Mouse (Mus musculus) v-Abl transformed pro-B cells (cell line): ENCODE data around the gene Asic4.

Source experiments
- in situ Hi-C, 2 experiments: fragments of 400-800 bp; cut with MboI; formaldehyde crosslinking; loops; one replicate each; pipeline ENCODE4 v1.15.1; 2025; ENCODE audit not compliant: unreplicated experiment in 2 of 2

Gene Asic4

DNA sequence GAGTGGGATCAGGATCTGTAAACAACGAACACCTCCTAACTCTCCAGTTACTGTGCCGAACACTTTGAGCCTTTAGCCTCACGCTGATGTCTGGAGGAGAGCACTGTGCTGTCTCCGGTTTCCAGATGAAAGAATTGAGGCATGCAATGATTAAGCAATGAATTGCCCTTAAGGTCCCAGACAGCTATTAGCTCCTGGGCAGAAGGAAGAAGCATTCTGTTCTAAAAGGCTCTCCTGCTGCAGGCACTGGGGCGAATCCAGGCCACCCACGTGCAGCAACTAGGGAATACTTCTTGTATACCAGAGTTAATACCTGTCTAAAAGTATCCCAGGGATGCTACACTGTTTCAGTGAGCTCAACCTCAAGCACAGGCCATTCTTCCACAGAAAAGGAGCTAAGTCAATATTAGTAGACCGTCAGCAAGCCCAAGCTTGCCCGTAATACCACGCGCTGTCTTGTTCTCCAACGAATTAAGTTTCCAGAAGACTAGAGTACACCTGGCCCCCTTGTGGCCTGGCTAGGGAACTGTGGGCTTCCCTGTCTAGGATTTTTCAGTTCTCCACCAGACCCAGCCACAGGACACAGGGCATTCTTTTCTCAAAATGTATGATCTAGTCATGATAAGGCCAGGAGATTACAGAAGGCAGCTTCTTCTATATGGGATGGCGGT lies 44.8 kb downstream of the Asic4 start:
- in situ Hi-C loops: no loop called here

DNA sequence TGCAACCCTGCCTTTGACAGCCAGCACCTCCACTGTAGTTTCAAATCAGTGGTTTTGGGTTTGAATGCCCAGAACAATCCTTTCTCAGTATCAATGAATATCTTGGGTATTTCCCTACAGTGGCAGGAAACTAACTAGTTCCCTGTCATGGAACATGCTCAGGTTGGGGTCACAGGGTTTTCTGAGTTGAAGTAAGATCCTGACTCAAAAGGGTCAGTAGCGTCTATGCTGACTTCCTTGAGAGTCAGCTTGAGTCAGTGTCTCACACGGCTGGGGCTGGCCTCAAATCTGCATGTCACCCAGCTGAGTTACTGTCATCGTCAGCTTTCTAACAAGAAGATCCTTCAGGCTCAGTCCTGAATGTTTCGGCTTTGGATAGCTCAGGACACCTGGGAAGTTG lies 48.7 kb downstream of the Asic4 start:
- in situ Hi-C loops: no loop called here

DNA sequence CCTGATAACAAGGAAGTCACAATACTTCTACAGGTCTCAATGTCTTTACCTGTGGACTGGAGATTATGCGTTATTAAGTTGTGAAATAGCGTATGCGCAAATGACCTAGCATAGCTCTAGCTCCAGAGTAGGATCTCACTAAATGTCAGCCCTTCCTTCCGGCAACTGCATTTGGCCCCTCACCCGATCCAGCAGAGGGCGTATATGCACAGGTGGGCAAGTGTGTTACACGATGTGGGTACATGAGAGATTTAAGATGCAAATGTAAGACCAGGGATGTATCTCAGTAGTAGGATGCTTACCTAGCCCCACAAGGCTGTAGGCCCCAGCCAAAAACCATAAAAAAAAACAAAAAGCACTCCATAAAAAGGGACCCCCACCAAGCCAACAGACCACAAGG lies 49.2 kb downstream of the Asic4 start:
- in situ Hi-C loops: no loop called here

DNA sequence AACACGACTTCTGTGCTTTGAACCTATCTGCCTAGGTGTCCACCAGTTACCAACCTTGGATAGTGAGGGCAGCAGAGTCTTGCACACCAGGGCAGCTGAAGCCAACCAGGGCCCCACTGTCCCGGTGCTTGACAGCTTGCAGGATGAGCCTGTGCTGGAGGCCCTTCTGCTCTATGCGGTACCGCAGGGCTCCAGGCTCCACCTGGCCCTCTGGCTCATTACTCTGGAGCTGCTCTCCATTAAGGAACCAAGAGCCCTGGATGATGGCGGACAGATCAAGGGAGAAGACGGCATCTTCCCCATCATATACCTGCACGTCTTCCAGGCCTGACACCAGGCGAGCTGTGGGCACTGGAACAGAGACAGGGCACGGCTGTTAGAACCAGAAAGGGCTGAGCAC lies 51.7 kb downstream of the Asic4 start:
- in situ Hi-C loops: no loop called here

DNA sequence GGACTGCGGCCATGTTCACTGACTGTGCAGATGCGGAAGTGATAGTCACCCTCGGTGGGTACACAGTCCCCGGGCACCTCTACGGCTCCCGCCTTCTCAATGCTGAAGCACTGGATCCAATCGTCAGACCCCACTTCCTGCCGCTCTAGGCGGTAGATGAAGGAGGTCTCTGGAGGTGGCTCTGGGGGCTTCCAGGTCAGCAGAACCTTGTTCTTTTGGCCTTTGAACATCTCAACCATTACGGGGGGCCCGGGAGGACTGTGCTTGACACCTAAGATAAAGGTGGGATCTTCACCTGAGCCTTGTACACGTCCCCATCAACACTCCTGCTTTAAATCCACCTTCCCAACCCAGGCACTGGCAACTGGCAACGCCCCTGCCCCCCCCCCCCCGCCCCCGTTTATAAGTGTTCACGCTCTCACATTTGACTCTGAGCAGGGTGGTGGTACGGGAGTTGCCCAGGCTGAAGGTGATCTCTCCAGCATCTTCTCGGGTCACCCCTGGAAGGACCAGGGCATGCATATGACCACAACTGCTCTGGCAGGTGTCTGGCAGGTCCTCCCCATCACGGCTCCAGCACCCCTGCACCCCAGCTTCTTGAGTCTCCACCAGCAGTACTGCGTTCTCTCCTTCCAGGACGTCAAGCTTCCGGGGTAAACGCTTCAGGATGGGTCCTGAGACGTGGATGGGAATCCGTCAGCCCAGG lies 52.9 kb downstream of the Asic4 start:
- in situ Hi-C loops: no loop called here

DNA sequence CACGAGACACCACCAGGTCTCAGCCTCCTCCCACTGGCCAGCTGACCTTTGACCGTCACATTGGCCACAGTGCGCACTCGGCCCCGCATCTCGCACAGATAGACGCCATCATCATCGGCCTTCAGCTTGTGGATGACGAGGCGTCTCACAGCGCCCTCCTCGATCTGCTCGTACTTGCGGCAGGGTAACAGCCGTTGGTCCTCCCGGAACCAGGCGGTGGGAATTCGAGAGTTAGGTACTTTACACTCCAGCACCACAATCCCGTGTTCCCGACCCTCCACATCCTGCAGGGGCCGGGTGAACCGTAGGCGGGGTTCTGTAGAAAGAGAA lies 53.4 kb downstream of the Asic4 start:
- in situ Hi-C loops: no loop called here

DNA sequence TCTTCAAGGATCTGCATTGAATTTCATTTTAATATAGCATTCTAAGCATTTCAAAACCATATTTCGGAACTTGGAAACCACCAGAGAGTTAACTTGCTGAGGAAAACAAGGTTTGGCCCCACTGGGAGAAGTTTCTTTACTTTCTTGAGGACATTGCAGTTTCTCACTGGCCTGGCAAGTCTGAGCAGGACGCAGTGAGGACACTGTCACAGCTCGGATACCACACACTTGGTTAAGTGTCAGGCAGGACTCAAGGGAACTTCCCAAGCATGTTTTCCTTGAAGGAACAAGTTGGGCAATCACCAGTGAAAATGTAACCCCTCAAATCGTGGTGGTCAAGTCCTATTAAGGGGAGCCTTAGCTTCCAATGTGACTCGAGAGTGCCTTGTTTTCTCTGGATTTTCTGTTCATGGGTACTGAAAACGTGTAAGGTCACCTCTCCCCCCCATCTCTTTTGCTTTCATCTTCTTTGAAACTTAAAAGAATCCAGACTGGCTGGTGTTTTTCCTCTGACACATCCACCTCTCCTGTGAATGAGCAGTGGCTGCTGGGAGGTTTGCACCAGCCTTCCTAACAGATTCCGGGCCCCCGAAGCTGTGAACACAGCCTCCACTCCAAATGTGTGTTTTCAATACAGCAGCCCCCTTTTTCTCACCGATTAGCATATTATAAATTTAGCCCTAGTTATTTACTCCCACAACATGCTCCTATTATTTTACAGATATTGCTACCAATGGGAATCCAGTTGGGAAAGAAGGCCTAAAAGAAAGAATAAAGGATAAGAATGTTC lies 54.2 kb downstream of the Asic4 start:
- in situ Hi-C loops: no loop called here

DNA sequence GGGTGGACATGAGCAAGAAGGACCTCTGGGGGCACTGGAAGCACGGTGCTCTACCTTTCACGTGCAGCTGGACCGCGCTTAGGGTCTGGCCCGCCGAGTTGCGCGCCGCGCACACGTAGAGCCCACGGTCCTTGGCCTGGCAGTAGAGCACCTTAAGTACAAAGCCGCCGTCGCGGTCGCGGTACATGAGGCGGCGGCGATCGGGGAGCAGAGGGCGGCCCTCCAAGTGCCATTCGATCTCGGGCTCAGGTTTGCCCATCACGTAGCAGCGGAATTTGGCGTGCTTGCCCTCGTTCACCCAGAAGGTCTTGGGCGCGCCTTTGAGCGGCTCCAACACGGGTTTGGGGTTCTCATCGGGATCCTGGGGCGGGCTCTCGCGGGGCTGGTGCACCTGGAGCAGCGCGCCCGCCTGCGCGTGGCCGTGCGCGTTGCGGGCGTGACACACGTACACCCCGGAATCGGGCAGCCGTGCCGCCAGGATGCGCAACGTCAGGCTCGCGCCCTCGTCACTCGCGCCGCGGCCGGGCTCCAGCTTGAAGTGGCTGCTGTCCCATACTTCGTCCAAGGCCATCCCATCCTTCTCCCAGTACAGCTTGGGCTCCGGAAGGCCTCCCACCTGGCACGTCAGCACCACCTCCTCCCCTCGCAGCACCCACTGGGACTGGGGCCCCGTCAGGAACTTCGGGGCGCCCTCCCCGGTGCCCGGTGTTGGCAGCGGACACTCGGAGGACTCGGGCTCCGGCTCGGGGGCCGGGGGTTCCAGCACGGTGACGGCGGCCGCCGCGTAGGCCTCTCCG lies 55.1 kb downstream of the Asic4 start:
- in situ Hi-C loops: no loop called here

DNA sequence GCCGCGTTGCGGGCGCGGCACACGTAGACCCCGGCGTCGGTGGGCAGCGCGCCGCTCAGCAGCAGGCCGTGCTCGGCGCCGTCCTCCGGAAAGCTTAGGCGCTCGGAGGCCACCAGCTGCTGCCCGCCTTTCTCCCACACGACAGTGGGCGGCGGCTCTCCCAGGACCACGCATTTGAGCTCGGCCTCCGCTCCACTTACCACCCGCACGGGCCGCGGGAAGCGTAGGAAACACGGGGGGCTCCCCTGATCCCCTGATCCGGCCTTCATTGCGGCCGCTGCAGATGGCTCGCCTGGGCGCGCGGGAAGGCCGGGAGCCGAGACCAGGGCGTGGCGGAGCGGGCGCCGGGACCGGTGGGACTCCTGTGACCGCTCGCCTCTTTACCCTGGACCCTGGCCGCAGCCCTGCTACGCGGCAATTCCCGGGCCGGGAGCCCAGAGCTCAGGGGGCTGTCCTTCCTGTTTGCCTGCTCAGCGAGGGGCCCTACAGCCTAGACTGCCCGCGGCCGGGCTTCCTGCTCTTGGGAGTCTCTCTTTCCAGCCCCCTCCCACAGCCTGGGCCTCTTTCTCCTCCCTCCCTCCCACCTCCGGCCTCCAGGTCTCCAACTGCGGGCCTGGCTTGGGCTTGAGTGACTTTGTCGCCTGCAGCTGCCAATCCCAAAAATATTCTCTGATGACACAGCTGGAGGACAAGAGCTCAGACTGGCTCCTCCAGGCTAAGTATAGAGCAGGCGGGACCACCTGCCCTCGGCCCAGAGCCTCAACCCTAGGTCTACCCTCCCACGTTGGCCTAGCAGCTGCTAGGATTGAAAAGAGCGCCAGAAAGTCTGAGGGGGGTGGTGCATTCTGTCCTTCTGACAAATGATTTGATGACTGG lies 56.0 kb downstream of the Asic4 start, which contains the start of gene Obsl1:
Gene Obsl1 (minus strand): TSS at position 497 of the 876 bp plus-strand sequence.
- in situ Hi-C loops: no loop called here

DNA sequence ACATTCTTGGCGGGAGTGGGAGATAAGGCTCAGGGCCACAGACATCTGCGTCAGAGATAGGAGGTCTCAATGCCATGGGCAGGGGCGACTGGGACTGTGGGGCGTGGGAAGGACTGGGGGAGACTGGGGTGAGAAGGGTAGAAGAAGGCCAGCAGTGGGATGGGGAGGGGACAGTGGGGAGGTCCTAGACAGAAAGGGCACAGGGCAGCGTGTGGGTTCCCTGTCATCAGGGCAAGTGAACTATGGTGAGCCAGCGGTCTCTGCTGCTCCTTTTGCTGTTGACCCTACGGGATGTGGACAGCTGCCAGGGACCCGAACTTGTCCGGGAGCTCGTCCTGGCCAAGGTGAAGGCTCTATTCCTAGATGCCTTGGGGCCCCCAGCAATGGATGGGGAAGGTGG lies 56.8 kb downstream of the Asic4 start, which contains the start of gene Inha:
Gene Inha (plus strand): TSS at position 72 of the 400 bp plus-strand sequence.
- in situ Hi-C loops: no loop called here

DNA sequence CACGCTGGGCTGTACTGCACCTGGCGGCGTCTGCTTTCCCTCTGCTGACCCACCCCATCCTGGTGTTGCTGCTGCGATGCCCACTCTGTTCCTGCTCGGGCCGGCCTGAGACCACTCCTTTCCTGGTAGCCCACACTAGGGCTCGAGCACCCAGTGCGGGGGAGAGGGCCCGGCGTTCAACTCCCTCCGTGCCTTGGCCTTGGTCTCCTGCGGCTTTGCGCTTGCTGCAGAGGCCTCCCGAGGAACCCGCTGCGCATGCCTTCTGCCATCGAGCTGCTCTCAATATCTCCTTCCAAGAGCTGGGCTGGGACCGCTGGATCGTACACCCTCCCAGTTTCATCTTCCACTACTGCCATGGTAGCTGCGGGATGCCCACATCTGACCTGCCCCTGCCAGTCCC lies 59.4 kb downstream of the Asic4 start:
- in situ Hi-C loops: no loop called here

DNA sequence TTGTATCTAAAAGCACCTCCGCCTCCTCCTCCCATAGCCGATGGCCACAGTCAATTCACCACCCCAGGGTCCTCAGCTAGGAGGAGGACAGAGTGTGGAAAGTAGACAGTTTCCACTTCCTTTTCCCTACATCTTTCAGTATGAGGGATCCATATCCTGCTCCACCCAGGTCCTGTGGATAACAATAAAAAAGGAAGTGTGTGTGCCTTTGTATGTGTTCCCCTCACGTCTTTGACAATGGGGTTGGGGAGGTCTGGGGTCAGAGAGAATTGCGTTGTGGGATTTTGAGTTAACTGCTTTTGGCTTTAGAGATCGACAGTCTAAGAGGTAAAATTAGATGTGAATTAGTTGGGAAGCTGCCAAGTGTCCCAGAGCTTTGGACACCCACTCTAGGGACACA lies 59.9 kb downstream of the Asic4 start:
- in situ Hi-C loops: no loop called here

DNA sequence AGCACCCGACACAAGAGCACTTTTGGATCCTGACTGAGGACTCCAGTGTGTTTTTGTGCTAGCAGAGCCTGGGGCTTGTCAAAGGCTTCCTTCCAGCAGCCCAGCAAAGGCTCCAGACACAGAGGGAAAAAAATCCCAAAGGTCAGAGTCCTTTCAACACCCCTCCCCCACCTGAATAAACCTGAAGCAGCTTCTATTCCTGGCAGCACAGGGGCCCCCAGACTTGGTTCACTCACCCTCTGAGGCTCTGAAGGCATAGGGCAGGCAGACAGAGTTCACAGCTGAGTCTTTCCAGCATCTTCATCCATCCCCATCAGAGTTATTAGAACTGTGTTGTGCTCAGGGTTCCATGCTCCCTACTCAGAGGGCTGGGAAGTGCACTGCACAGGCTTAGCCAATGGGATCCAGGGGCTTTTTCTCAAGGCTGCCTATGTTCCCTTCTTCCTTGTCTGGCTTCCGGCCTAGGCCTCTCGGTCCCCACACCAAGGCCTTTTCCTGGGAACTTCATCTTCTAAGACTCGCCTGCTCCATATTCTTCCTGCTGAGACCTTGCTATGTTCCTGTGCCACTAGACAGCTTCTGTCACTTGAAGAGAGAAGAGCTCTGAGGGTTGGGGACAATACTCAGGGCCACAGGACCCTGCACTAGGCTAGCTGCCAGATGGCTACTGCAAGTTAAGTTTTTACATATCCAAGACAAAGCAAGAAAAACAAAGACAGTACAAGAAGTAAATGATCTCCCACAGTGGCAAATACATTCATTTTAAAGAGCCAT lies 61.4 kb downstream of the Asic4 start:
- in situ Hi-C loops: no loop called here

DNA sequence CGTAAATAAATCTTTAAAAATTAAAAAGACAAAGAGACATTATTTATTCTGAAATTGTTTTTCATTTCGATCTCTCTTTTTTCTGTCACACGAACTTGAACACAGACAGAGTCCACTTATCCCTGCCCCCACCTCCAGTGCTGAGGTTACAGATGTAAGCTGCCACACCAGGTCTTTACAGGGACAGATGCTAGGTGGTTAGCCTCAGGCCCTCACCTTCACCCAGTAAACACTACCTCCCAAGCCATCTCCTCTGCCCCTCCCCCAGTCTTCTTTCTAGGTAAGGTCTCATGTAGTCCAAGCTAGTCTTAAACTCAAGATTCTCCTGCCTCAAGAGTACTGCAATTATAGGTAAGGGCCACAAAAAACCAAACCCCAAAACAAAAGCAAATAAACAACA lies 62.3 kb downstream of the Asic4 start:
- in situ Hi-C loops: no loop called here

DNA sequence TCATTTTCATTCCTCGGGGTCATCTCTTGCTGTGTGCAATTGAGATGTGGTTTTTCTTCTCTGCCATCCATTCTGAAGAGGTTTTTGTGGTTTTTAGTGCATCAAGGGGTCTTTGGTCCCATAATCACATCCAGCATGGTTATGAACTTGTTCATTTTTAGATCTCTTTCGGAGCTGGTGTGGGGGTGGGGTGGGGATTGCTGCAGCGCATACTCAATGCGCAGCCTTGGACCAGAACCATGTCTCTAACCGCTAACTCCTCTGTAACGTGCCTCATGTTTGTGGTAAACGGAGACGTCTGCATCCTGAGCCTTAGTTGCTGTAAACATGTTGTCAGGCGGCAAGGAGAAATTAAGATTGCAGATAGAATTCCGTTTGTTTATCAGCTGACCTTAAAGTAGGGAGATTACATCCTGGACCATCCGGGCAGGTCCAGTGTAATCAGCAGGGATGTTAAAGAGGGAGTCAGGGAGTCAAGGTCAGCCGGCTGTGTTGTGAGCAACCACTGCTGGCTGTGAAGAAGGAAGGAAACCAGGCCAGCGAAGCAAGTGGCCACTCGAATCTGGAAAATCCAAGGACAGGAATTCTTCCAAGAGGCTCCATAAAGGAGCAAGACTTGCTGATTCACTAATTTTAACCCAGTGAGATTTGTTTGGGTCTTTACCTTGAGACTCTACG lies 66.6 kb downstream of the Asic4 start:
- in situ Hi-C loops: loop anchor here in 1 of 2 experiments (5.0 kb wide), 1 partner anchor 35 kb away; no protein-coding TSS in a partner anchor

DNA sequence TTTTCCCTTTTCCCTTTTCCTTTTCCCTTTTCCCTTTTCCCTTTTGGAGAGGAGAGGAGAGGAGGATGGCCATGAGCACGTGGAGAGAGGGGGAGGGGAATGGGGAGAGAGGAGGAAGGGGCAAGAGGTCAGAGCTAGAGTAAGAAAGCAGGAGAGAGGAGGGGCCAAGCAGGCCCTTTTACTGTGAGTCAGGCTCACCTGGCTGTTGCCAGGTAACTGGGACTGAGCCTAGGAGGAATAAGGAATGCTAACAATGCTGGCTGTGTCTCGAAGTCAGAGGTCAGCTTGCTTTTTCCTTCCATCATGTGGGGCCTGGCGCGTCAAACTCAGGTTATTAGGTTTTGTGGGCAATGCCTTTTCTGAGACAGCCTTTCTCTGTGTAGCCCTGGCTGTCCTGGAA lies 67.7 kb downstream of the Asic4 start:
- in situ Hi-C loops: loop anchor here in 1 of 2 experiments (5.0 kb wide), 1 partner anchor 36 kb away; no protein-coding TSS in a partner anchor

DNA sequence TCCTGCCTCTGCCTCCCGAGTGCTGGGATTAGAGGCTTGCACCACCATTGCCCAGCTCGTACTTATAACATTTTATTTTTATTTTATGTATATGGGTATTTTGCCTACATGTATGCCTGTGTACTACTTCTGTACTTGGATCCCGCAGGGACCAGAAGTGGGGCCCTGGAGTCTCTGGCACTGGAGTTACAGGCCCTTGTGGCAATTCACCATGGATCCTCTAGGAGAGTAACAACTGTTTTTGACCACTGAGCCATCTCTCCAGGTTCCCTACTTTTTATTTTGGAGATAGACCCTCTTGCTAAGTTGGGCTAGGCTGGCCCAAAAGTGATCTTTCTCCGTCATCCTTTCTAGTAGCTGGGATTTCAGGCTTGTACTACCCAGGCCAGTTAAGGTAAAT lies 68.2 kb downstream of the Asic4 start:
- in situ Hi-C loops: loop anchor here in 1 of 2 experiments (5.0 kb wide), 1 partner anchor 36 kb away; no protein-coding TSS in a partner anchor

DNA sequence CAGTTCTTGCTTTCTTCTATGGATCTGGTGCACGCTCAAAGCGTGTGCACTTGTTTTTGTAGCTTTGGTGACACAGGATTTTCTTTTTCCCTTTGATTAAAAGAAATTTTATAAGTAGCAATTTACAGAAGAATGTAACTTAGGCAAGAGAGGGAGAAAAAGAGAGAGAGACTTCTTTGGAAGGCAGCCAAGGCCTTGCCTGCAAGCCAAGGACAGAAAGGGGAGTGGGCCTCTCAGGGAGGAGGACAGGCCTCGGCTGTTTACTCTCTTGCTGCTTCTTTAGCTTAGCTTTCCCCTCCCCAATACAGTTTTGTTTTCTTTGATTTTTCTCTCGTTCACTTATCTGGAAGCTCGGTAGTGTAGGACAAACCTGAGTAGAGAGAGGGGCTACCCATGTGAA lies 69.3 kb downstream of the Asic4 start:
- in situ Hi-C loops: loop anchor here in 1 of 2 experiments (5.0 kb wide), 1 partner anchor 37 kb away; no protein-coding TSS in a partner anchor
